Mouse (Mus musculus) c-Kit-positive CD71-negative TER-119-negative erythroid progenitor cells, embryonic 14.5 days (primary cell): ENCODE measurements at regions not wholly inside any gene's neighbourhood (a gene's known extent, or its start where the extent isn't known, plus 50 kb on each side); places are given as distances from the start of the nearest gene placed in this dataset.

Experiments
- DNase-seq: peaks from one replicate; pipeline ENCODE4 v3.0.0-alpha.2; 2013; ENCODE audit warnings: low read depth

GRCm38 (mm10) chr6:51167028-51167427 is 265.4 kb upstream of the Nfe2l3 start:
- no peak for DNase-seq

GRCm38 (mm10) chr6:51168048-51168447 is 264.4 kb upstream of the Nfe2l3 start:
- no peak for DNase-seq

- no peak for DNase-seq
Observed at GRCm38 (mm10) chr6:51168775-51169695, 263.4 kb upstream of the Nfe2l3 start.

DNA sequence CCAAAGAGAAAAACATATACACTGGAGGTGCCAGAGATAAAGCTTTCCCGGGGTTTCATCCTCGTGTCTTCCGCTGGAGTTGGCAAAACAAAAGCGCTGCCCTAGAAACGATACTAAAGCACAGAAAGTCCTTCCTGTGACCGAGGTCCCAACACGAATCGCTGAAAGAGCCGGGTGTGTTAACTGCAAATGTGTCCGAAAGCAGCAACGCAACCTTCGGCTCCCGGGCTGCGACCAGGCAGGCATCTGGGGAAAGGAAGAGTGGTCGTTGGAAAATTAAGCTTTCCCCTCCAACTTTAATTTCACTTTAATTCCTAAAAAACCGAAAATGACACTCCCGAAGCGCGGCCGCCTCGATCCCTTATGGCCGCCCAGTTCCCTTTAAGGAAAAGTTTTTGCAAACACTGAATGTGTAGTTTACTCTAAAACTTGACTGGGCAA is 262.5 kb upstream of the Nfe2l3 start:
- DNase-seq = no peak

DNA sequence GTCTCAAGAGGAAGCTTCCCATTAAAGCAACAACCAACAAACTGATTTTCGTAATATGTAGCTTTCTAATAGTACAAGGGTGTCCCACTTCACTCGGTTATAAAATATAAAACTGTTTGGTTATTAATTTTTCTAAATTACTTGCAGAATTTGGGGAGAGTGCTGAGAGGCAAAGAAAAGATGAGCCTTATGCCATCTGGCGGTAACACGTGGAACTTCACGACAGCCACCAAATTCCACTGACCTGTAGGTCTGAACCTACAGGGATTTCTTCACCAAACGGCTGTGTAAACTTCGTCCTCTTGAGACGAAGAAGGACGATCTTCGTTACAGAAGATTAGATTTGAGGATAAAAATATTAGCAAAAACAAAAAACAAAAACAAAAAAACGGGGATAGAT is 262.1 kb upstream of the Nfe2l3 start:
- DNase-seq = no peak

DNA sequence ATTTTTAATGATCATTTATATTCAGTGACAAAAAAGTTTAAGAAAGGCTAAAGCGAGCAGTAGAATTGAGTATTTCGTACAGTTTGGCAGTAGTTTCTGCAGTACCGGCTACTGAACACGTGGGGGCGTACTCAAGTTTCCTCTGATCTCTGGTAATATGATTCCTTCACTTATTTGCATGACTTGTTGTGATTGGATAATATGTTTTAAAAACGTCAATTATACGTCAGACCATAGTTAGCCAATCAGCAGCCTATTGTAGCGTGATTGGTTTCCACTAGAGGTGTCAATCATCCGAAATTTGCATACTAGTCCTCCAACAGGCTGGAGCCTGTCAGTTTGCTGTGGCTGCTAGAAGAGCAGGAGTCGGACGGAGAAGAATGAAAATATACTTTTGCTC is 261.6 kb upstream of the Nfe2l3 start:
- peak; percentile 88 for DNase-seq

DNA sequence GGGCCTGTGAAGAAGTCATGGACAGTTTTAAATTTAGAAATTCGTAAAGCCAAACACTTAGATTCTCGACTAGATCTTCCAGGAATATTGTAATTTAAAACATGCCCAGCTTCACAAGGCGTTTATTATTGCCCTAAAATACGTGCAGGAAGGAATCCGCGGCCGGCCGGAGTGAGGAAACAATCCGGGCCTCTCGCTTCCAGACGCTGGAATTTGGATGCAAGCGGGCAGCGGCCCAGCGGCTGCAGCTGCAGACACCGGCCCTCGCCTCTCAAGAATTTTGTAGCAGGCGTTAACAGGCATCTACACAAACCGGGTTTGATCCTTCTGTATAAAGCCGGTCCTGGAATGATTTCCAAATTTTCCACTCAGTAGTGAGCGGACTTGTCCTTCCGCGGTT is 260.7 kb upstream of the Nfe2l3 start:
- DNase-seq = no peak

- DNase-seq = no peak
Observed at GRCm38 (mm10) chr6:51172331-51172791, 260.1 kb upstream of the Nfe2l3 start.

- peak; percentile 90 for DNase-seq
Observed at GRCm38 (mm10) chr6:51172856-51173619, 259.4 kb upstream of the Nfe2l3 start.

DNA sequence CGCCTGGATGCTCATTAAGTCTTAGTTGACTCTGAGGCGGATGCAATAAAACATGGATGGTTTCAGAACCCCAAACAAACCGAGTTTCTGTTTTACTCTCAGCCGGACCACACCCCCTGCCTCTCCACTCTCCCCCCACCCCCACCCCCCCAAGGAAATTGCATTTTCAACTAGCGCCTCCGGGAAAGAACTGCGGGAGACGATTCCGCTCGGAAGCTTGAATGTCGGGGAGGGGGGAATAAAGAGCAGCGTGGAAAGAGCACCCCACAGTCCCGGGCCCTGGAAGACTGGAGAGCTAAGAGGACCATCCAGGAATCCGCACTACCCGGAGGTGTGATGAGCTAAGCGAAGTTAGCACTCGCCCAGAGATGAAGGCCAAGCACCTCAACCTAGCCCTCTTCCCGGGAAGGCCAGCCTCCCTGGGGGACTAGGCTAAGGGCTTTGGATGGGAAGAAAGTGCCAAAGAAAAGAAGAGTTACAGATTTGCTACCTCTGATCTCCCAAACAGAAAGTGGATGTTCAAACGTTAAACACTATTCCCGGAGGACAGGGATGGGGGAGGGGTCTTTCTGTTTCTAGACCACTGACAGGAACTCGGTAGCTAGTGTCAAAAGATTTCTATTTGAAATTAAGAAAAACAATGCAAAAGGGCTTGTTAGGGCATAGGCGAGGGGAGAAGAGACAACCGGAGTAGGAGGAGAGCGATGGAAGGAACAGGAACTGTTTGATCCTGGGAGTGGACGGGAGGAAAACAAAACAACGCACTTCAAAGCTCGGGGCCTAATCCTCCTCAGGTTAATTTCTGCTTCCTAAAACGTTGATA is 258.6 kb upstream of the Nfe2l3 start:
- no peak for DNase-seq

- no peak for DNase-seq
Observed at GRCm38 (mm10) chr6:51174443-51175021, 257.9 kb upstream of the Nfe2l3 start.

- no peak for DNase-seq
Observed at GRCm38 (mm10) chr6:51175616-51176590, 256.6 kb upstream of the Nfe2l3 start.

DNA sequence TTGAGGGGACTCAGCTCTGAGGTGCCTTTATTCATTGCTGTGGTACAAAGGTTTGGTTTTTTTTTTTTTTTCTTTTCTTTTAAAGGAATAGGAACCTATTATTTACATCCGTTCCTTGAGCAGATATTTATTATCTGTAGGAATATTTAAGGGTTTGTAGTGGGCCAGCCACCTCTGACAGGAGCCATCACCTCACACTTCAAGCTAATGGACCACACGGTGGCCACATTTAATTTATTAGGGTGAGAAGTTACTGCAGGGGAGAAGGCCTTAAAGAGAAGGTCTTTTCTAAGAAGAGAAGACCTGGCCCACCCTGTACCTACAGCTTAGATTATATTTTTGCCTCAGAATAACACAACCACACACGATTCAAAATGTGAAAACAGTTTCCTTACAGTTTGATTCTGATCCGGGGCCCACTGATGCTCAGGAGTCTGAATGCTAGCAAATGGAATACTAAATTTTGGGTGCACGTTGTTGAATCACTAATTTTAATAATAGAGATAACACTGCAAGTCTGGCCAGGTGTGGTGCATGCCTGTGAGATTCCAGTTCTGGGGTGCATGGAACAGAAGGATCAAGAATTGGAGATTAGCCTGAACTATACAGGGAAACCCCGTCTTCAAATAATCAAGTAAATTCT is 255.6 kb upstream of the Nfe2l3 start:
- no peak for DNase-seq

- DNase-seq = no peak
Observed at GRCm38 (mm10) chr6:51177701-51178060, 254.8 kb upstream of the Nfe2l3 start.

- peak; percentile 95 for DNase-seq
Observed at GRCm38 (mm10) chr6:51178061-51178791, 254.2 kb upstream of the Nfe2l3 start.

DNA sequence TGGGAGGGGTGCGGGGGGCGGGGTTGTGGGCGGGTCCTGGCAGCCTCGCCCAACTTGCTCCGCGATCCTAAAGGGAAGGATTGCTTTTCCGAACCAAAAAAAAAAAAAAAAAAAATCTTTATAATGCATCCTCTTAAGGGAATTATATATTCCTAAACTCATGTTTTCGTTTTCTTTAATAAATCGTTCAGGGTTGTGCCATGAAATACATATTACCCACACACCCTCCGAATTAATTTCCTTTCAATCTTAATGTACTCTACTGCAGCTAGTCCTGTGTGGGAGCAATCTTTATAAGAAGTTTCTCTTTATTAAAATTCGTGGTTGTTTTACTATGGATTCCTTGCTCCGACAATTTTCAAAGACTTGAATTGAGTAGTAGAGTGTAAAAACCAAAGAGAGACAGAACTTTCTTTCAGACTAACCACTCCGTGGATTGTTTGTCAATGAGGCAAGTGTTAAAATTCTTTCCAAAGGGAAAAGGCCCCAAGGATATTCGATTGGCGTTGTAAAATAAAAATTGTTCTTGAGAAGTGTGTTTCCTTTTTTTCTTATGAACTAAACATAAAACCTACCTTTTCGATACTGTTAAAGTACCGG is 253.6 kb upstream of the Nfe2l3 start:
- DNase-seq = no peak

DNA sequence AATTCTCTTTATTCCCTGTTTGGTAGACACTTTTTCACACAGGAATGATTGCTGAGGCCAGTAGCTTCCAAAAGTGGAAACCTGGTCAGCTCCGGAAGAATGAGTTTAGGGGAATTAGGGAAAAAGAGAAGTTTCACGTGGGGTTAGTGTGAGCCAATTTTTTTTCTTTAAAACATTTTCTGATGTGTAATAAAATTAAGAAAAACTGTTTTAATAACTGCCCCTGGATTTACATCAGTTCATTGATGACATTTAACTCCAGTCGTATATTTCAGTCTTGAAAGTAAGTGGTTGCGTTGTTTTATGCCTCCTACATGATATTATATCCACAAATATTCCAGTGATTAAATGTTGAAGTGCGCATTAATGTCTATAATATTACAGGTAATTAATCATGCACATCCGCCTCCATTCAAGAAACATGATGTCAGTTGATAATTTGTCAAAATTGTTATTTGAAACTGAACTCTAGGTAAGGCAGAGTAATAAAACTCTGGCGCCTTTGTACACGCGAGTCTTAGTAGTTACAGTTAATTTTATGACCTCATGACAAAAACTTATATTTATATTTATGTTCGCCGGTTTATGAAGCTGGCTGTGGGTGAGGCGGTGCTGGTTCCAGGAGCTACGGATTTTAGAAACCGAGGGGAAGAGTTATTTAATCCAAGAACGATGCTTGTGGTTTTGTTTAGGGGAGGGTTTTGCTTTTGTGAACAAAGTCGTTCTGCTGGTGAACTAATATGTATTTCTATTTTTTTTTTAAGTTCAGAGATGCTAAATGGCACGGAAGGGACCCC is 252.5 kb upstream of the Nfe2l3 start:
- DNase-seq = no peak
